Mouse (Mus musculus) heart, embryonic 11.5 days (tissue): ENCODE measurements at regions not wholly inside any gene's neighbourhood (a gene's known extent, or its start where the extent isn't known, plus 50 kb on each side); places are given as distances from the start of the nearest gene placed in this dataset.
A peak's percentile ranks its signal among the peaks of the same experiment; 100 is the strongest.

ENCODE experiments used
- ATAC-seq: fragments of 200-750 bp; cut with Nextera tagmentation; replicated peaks from 2 replicates; pipeline ENCODE4 v1.8.0; 2017; ENCODE audit warnings: moderate library complexity; ENCODE audit not compliant: insufficient number of reproducible peaks, low FRiP score, low TSS enrichment
- H3K27ac ChIP-seq: fragments of 300-500 bp; sonication (generic); 2 replicates; pipeline ENCODE4 v1.5.1; 2014; ENCODE audit warnings: mild to moderate bottlenecking, low read depth, low read length
- H3K27me3 ChIP-seq: fragments of 300-500 bp; sonication (generic); 2 replicates; pipeline ENCODE4 v1.6.1; 2014; ENCODE audit warnings: mild to moderate bottlenecking, low read length, mixed read lengths; ENCODE audit not compliant: control insufficient read depth, insufficient read depth
- H3K36me3 ChIP-seq: fragments of 300-500 bp; sonication (generic); 2 replicates; pipeline ENCODE4 v1.6.1; 2014; ENCODE audit warnings: mild to moderate bottlenecking, low read length, moderate library complexity, mixed read lengths; ENCODE audit not compliant: control insufficient read depth, insufficient read depth
- H3K4me1 ChIP-seq: fragments of 300-500 bp; sonication (generic); 2 replicates; pipeline ENCODE4 v1.6.1; 2014; ENCODE audit warnings: low read length; ENCODE audit not compliant: control insufficient read depth, insufficient read depth
- H3K4me2 ChIP-seq: fragments of 300-500 bp; sonication (generic); 2 replicates; pipeline ENCODE4 v1.6.1; 2014; ENCODE audit warnings: mild to moderate bottlenecking, moderate library complexity
- H3K4me3 ChIP-seq: fragments of 300-500 bp; sonication (generic); 2 replicates; pipeline ENCODE4 v1.5.1; 2014; ENCODE audit warnings: low read depth, low read length
- H3K9ac ChIP-seq: fragments of 300-500 bp; sonication (generic); 2 replicates; pipeline ENCODE4 v1.6.1; 2014; ENCODE audit warnings: mild to moderate bottlenecking, low read depth, low read length, moderate library complexity
- H3K9me3 ChIP-seq: fragments of 300-500 bp; sonication (generic); replicated peaks from 2 replicates; pipeline ENCODE4 v1.6.1; 2016; ENCODE audit warnings: low read length; ENCODE audit not compliant: control insufficient read depth
- WGBS: fragments of 180-500 bp; shearing (Covaris S2); extraction: QIAGEN DNeasy Blood & Tissue Kit; methylation state at CpG from one replicate; pipeline ENCODE4 v1.1.7; 2014; ENCODE audit not compliant: insufficient replicate concordance; 5-methylcytosine and 5-hydroxymethylcytosine counted together

DNA sequence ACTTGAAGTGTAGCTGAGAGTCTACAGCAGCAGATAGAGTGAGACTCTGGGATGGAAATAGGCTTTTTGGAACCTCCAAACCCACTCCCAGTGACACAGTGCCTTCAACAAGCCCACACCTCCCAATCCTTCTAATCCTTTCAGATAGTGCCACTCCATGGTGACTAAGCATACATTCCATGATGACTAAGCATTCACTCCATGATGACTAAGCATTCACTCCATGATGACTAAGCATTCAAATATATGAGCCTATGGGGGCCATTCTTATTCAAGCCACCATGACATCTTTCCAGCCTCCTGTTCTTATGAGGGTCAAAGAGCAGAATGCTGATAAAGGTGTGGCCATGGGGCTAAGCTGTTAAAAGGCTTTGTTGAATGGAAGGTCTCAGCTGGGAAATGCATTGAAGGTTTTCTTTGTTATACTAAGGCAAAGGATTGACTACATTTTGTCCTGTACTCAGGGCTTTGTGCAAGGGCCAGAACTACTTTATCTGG is 403.8 kb upstream of the Kcnab2 start:
- Histone ChIP-seq H3K4me1 (no peaks in the 10 kb centered on the region), H3K9me3 (peaks cover 8% of the 10 kb centered on the region; the same call in 1 of the 2 replicates), H3K4me3 (no peak overlapping the region), H3K27me3 (no peaks in the 10 kb centered on the region), H3K9ac (no peak overlapping the region), H3K27ac (no peak overlapping the region), H3K36me3 (no peaks in the 10 kb centered on the region), H3K4me2 (no peak overlapping the region)
- no peak for ATAC-seq

DNA sequence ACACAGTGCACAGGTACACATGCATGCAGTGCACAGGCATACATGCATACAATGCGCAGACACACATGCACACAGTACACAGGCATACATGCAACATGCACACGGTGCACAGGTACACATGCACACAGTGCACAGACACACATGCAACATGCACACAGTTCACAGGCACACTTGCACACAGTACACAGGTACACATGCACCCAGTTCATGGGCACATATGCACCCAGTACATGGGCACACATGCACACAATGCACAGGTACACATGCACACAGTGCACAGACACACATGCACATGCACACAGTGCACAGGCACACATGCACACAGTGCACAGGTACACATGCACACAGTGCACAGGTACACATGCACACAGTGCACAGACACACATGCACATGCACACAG is 402.7 kb upstream of the Kcnab2 start:
- H3K9me3 ChIP-seq: peaks cover 8% of the 10 kb centered on the region; the same call in 1 of the 2 replicates
- no peaks in the 10 kb centered on the region for H3K36me3 ChIP-seq
- WGBS: 94% methylated on average over 2 of the region's 2 CpGs
- H3K4me1 ChIP-seq: no peaks in the 10 kb centered on the region
- no peak overlapping the region for H3K4me2 ChIP-seq
- H3K27ac ChIP-seq: no peak overlapping the region
- ATAC-seq: no peak
- H3K9ac ChIP-seq: no peak overlapping the region
- no peak overlapping the region for H3K4me3 ChIP-seq
- no peaks in the 10 kb centered on the region for H3K27me3 ChIP-seq

DNA sequence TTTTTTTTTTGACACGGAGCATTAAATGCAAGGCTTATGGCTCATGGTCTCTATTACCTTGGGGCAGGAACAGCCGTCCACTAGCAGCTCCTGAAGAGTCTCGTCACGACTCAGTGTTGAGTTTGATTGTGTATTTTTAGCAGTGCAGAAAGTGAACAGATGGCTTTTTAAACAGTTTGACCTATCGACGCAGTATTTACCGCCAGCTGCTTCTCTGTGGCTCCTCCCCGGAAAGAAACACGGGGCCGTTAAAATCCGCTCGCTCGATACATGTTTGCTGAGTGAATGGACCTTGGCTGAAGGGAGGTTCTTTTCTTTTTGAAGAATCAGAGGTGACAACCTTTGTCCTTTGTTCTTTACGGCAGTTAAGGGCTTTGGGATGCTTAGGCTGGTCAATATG is 401.3 kb upstream of the Kcnab2 start:
- Histone ChIP-seq H3K4me2 (no peak overlapping the region), H3K27ac (no peak overlapping the region), H3K4me1 (no peaks in the 10 kb centered on the region), H3K36me3 (no peaks in the 10 kb centered on the region), H3K9ac (no peak overlapping the region), H3K9me3 (peaks cover 8% of the 10 kb centered on the region; the same call in 1 of the 2 replicates), H3K4me3 (no peak overlapping the region), H3K27me3 (no peaks in the 10 kb centered on the region)
- 63% methylated on average over 14 of the region's 14 CpGs for WGBS
- no peak for ATAC-seq

- Histone ChIP-seq H3K4me1 (no peaks in the 10 kb centered on the region), H3K9ac (no peak overlapping the region), H3K9me3 (peaks cover 8% of the 10 kb centered on the region; the same call in 1 of the 2 replicates), H3K4me3 (no peak overlapping the region), H3K36me3 (no peaks in the 10 kb centered on the region), H3K27me3 (no peaks in the 10 kb centered on the region), H3K27ac (no peak overlapping the region), H3K4me2 (no peak overlapping the region)
- WGBS: 85% methylated on average over 3 of the region's 3 CpGs
- ATAC-seq: no peak
These were observed 400.7 kb upstream of the Kcnab2 start for GRCm38 (mm10) chr4:152878401-152878800.

DNA sequence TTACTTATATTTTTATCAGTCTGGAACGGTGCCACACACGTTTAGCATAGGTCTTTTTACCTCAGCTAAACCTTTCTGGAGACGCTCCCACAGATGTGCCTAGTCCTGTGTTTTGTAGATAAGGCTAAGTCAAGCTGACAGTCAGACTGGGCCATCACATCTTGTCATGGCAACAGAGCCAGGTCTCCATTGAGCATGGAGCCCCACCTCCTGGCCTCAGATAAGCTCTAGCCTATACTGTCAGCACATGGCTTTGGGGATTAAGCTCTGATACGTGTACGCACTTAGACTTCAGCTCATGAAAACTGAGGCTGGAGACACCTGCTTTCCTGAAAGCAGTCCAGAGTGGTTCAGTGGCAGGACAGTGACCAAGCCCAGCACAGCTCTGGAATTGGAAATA is 392.4 kb upstream of the Kcnab2 start:
- Histone ChIP-seq H3K4me1 (no peaks in the 10 kb centered on the region), H3K4me2 (no peak overlapping the region), H3K4me3 (no peak overlapping the region), H3K9ac (no peak overlapping the region), H3K36me3 (no peaks in the 10 kb centered on the region), H3K27me3 (no peaks in the 10 kb centered on the region), H3K27ac (peak overlapping the region; percentile 41; the same call in 1 of the 2 replicates), H3K9me3 (no peaks in the 10 kb centered on the region)
- peak; percentile 93 for ATAC-seq
- WGBS: 47% methylated on average over 5 of the region's 5 CpGs

GRCm38 (mm10) chr4:152865894-152866293 is 388.2 kb upstream of the Kcnab2 start:
- no peak for ATAC-seq
- no peaks in the 10 kb centered on the region for H3K27me3 ChIP-seq
- H3K36me3 ChIP-seq: no peaks in the 10 kb centered on the region
- no peaks in the 10 kb centered on the region for H3K4me1 ChIP-seq
- no peak overlapping the region for H3K27ac ChIP-seq
- no peak overlapping the region for H3K9ac ChIP-seq
- no peak overlapping the region for H3K4me2 ChIP-seq
- H3K9me3 ChIP-seq: no peaks in the 10 kb centered on the region
- WGBS: 86% methylated on average over 8 of the region's 8 CpGs
- H3K4me3 ChIP-seq: no peak overlapping the region

GRCm38 (mm10) chr4:152862818-152863614 is 385.3 kb upstream of the Kcnab2 start:
- H3K9me3 ChIP-seq: no peaks in the 10 kb centered on the region
- ATAC-seq: no peak
- H3K27ac ChIP-seq: no peak overlapping the region
- no peak overlapping the region for H3K4me3 ChIP-seq
- H3K27me3 ChIP-seq: no peaks in the 10 kb centered on the region
- no peaks in the 10 kb centered on the region for H3K4me1 ChIP-seq
- no peak overlapping the region for H3K9ac ChIP-seq
- WGBS: 56% methylated on average over 11 of the region's 11 CpGs
- no peaks in the 10 kb centered on the region for H3K36me3 ChIP-seq
- H3K4me2 ChIP-seq: no peak overlapping the region

GRCm38 (mm10) chr4:152859161-152859560 is 381.5 kb upstream of the Kcnab2 start:
- WGBS: 81% methylated on average over 9 of the region's 9 CpGs
- Histone ChIP-seq H3K4me3 (no peak overlapping the region), H3K4me1 (no peaks in the 10 kb centered on the region), H3K9ac (no peak overlapping the region), H3K4me2 (no peak overlapping the region), H3K27me3 (no peaks in the 10 kb centered on the region), H3K36me3 (no peaks in the 10 kb centered on the region), H3K9me3 (no peaks in the 10 kb centered on the region), H3K27ac (no peak overlapping the region)
- no peak for ATAC-seq

- Histone ChIP-seq H3K27me3 (no peaks in the 10 kb centered on the region), H3K4me3 (no peak overlapping the region), H3K27ac (no peak overlapping the region), H3K36me3 (no peaks in the 10 kb centered on the region), H3K9ac (no peak overlapping the region), H3K4me2 (no peak overlapping the region), H3K4me1 (no peaks in the 10 kb centered on the region), H3K9me3 (no peaks in the 10 kb centered on the region)
- no peak for ATAC-seq
- 59% methylated on average over 9 of the region's 9 CpGs for WGBS
These were observed 372.5 kb upstream of the Kcnab2 start for GRCm38 (mm10) chr4:152850147-152850546.
